Mouse (Mus musculus): ENCODE data around the gene Slc37a3.
"Not testable (repeated sequence)": the region's sequence is repeated elsewhere in the genome, so short reads cannot be mapped to it uniquely, and the experiment has no call there.

Slc37a3 gene

GRCm38 (mm10) chr6:39377311-39377827 lies at the start of gene Slc37a3:
TSS of gene Slc37a3 (minus strand) at chr6:39377675.
- DNase-seq (ENCODE audit: extremely low spot score, low spot score), result peak; percentile 89

DNA sequence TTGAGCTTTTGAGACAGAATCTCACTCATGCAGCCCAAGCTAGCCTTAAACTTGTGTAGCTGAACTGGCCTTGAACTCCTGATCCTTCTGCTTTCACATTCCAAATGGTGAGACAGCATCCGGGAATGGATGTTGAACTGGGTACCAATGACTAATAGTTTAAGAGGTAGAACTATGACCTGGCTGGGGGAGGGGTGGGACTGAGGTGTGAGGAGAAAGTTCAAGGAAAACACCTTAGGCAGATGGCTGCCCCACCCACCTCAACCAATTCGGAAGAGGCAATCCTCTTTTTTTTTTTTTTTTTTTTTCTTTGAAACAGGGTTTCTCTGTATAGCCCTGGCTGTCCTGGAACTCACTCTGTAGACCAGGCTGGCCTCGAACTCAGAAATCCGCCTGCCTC lies 49.2 kb upstream of the Slc37a3 start:
- no peak for DNase-seq (ENCODE audit: extremely low spot score, low spot score)

GRCm38 (mm10) chr6:39425181-39425580 lies 47.7 kb upstream of the Slc37a3 start:
- no peak for DNase-seq (ENCODE audit: extremely low spot score, low spot score)

- no peak for DNase-seq (ENCODE audit: extremely low spot score, low spot score)
These were observed 46.2 kb upstream of the Slc37a3 start for GRCm38 (mm10) chr6:39423686-39424085.

DNA sequence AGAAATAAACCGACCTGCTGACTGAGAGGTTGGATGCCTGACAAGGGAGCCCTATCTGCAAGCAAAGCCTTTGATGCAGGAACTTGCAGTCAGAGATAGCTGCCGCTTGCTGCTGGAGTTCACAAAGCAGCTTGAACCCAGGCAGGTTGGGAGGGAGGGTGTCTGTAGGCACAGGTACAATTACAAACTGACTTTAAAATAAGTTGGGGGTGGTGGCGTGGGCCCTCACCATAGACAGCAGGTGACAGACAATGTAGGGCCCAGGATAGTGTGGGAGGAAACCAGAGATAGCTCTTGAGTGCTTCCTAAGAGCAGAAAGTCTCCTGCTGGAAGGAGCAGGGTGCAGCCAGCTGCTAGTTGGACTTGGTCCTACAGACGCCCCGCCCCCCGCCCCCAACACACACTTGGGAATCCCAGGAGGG lies 45.7 kb upstream of the Slc37a3 start:
- no peak for DNase-seq (ENCODE audit: extremely low spot score, low spot score)

GRCm38 (mm10) chr6:39420867-39421266 lies 43.4 kb upstream of the Slc37a3 start:
- no peak for DNase-seq (ENCODE audit: extremely low spot score, low spot score)

- peak; percentile 87 for DNase-seq (ENCODE audit: extremely low spot score, low spot score)
These were observed 42.6 kb upstream of the Slc37a3 start, which contains the start of gene Mkrn1 for GRCm38 (mm10) chr6:39419851-39420721. TSS of gene Mkrn1 (minus strand) at chr6:39420462.

DNA sequence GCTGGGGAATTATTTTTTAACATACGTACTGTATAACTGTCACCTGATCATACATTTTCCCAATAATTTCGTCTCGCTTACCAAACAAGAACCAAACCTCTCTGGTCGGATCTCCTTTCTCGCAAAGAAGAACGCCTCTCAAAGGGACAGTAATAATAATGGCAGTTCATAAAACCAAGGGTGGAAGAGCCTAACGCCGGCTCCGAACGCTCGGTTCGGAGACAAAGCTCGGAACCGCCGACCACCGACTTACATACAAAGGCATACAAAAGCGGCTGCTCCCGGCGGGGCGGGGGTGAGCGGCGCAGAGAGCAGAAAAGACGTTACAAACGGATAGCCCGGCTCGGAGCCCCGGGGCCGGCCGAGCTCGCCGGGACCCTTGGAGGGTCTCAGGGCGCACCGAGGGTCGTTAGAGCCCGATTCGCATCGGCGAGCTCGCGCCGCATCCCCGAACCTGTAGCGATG lies 41.9 kb upstream of the Slc37a3 start:
- no peak for DNase-seq (ENCODE audit: extremely low spot score, low spot score)

DNA sequence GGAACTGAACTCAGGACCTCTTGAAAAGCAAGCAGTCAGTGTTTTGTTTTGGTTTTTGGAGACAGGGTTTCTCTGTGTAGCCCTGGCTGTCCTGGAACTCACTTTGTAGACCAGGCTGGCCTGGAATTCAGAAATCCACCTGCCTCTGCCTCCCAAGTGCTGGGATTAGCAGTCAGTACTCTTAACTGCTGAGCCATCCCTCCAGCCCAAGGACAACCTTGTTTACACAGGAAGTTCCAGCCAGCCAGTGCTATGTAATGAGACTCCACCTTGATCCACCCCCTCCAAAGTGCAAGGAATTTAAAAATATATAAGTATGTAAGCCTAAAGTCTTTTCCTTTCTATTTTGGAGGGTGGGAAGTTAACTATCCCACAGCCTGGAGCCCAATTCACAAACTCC lies 39.2 kb upstream of the Slc37a3 start:
- not testable (repeated sequence) for DNase-seq (ENCODE audit: extremely low spot score, low spot score)

DNA sequence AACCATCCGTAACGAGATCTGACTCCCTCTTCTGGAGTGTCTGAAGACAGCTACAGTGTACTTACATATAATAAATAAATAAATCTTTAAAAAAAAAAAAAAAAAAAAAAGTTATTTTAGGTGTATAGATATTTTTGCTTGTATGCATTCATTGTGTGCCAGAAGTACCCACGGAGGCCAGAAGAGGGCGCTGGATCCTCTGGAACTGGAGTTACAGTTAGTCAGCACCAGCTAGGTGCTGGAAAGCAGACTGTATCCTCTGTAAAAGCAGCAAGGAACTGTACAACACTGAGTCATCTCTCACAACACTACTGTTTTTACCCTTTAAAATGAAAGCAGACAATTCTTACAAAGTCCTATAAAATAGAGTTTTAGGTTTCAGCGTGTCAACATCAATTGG lies 38.3 kb upstream of the Slc37a3 start:
- DNase-seq (ENCODE audit: extremely low spot score, low spot score), result peak; percentile 60

GRCm38 (mm10) chr6:39414106-39414505 lies 36.6 kb upstream of the Slc37a3 start:
- no peak for DNase-seq (ENCODE audit: extremely low spot score, low spot score)

GRCm38 (mm10) chr6:39406480-39406879 lies 29.0 kb upstream of the Slc37a3 start:
- DNase-seq (ENCODE audit: extremely low spot score, low spot score), result no peak

GRCm38 (mm10) chr6:39403136-39403535 lies 25.7 kb upstream of the Slc37a3 start:
- DNase-seq (ENCODE audit: extremely low spot score, low spot score), result no peak

- DNase-seq (ENCODE audit: extremely low spot score, low spot score), result peak; percentile 41
These were observed 22.9 kb upstream of the Slc37a3 start for GRCm38 (mm10) chr6:39400343-39400742.

DNA sequence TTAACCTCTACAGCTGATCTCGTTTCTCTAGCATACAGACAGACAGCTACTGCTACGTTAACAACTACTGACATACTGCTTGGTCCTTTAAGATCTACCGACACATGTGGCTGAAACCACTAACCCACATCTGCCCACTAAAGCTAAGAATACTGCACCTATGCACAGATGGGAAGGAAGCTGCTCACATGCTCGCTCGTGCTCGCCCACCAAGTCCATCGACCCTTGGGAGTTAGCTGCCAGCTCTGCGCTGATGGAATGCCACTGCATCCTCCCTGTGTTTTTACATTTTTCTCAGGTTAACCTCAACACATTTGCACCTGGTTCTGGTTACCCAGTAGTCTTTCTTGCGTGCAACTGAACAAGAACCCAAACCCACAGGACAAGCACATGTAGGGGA lies 20.9 kb upstream of the Slc37a3 start:
- DNase-seq (ENCODE audit: extremely low spot score, low spot score), result no peak

DNA sequence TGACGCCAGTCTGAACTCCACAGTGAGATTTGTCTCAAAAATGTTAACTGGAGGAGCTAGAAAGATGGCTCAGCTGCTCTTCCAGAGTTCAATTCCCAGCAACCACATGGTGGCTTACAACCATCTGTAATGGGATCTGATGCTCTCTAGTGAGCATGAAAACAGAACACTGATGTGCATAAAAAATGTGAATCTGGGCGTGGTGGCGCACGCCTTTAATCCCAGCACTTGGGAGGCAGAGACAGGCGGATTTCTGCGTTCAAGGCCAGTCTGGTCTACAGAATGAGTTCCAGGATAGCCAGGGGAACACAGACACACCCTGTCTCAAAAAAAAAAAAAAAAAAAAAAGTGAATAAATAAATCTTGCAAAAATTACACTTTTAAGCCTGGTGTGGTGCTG lies 19.6 kb upstream of the Slc37a3 start:
- no peak for DNase-seq (ENCODE audit: extremely low spot score, low spot score)

GRCm38 (mm10) chr6:39395916-39396315 lies 18.4 kb upstream of the Slc37a3 start:
- DNase-seq (ENCODE audit: extremely low spot score, low spot score), result no peak

DNA sequence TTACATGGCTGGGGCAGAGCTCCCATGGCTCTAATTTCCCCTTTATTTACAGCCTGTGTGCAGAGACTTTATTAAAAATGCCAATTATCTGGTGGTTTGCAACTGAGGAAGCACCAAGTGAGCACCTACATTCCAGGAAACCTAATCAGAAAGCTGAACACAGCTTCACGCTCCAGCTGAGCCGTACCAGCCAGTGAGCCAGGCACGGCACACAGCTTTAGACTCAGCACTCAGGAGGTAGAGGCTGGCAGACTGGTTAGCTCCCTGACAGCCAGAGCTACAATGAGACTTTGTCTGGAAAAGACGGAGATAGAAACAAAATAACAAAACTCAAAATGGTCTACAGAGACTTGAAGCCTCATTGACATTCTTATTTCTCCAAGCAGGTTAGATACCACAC lies 18.0 kb upstream of the Slc37a3 start:
- DNase-seq (ENCODE audit: extremely low spot score, low spot score), result no peak

DNA sequence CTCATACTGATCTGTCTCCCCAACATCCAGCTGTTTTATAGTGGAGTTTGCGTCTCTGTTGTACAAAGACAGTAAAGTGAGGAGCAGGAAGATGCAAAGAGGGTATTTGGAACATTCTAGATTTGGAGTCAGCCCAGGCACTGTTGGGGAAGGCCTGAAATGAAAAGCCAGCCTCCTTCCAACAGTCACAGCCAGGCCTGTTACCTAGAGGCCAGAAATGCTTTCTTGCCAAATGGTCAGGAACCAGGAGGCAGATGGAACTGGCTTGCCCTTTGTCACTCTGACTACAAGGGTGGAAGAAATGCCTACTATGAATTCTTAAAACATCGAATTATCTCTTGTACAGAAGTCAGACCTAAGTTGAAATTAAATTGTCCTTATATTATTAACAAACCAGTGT lies 12.5 kb upstream of the Slc37a3 start:
- DNase-seq (ENCODE audit: extremely low spot score, low spot score), result no peak

GRCm38 (mm10) chr6:39381125-39381880 lies 3.8 kb upstream of the Slc37a3 start, which contains the start of gene Rab19:
TSS of gene Rab19 (plus strand) at chr6:39381175.
- DNase-seq (ENCODE audit: extremely low spot score, low spot score), result peak; percentile 31

- DNase-seq (ENCODE audit: extremely low spot score, low spot score), result no peak
These were observed 2.8 kb upstream of the Slc37a3 start for GRCm38 (mm10) chr6:39380276-39380675.

- no peak for DNase-seq (ENCODE audit: extremely low spot score, low spot score)
These were observed 2.3 kb upstream of the Slc37a3 start for GRCm38 (mm10) chr6:39379749-39380148.

Measured in neural tube, embryonic 10.5 days (tissue).